Mouse (Mus musculus) forebrain, embryonic 11.5 days (tissue): ENCODE results near the gene Prr15. TPM values are rescaled to one million over a fixed set of nuclear protein-coding genes. Genes with fewer than 3 reads are reported as not detected.

ENCODE experiments used
- polyA plus RNA-seq: library from polyadenylated mRNA; unstranded; fragments of >200 nt; fragmentation: Nextera tagmentation; extraction: Ambion mirVana; gene quantifications from 2 replicates; pipeline ENCODE4 v1.2.1, GENCODE M21; 2014

Gene Prr15
- polyA plus RNA-seq, 1 experiment from 2014 or later: 5.0 TPM

Other genes starting within 250 kb of the Prr15 start
- 0.96 and 1.3 TPM in 2 replicates for gene Wipf3, start 103.8 kb downstream of the Prr15 start, polyA plus RNA-seq
- gene Scrn1, start 240.7 kb downstream of the Prr15 start, polyA plus RNA-seq: 102 and 123 TPM in 2 replicates